Mouse (Mus musculus): ENCODE results near the gene Il9.

- TF ChIP-seq CTCF (IDR thresholded peaks at IDR 0.05; ENCODE audit: control insufficient read depth, insufficient read depth, low read length): no peak
- TF ChIP-seq POLR2A (IDR thresholded peaks at IDR 0.05; ENCODE audit: borderline replicate concordance, control insufficient read depth, low read depth, low read length): no peak
These were observed 45.8 kb upstream of the Il9 start for GRCm38 (mm10) chr13:56527846-56528245.

Measured in bone marrow, adult 2 months (tissue).